Mouse (Mus musculus) midbrain, embryonic 14.5 days (tissue): ENCODE data around the gene Gmpr2. TPM values are rescaled to one million over a fixed set of nuclear protein-coding genes. Genes with fewer than 3 reads are reported as not detected.

ENCODE experiments used
- ATAC-seq: fragments of 200-750 bp; cut with Nextera tagmentation; 2 replicates; pipeline ENCODE4 v1.8.0; 2017; ENCODE audit warnings: moderate number of reproducible peaks, moderate library complexity; ENCODE audit not compliant: low FRiP score, low TSS enrichment
- DNase-seq: peaks from one replicate; pipeline ENCODE4 v3.0.0-alpha.2; 2015
- H3K27ac ChIP-seq: fragments of 300-500 bp; sonication (generic); replicated peaks from 2 replicates; pipeline ENCODE4 v1.5.1; 2014; ENCODE audit warnings: mild to moderate bottlenecking, low read depth, low read length, moderate library complexity
- H3K27me3 ChIP-seq: fragments of 300-500 bp; sonication (generic); 2 replicates; pipeline ENCODE4 v1.6.1; 2014; ENCODE audit warnings: low read length, control low read depth, mixed read lengths; ENCODE audit not compliant: control insufficient read depth, insufficient read depth
- H3K36me3 ChIP-seq: fragments of 300-500 bp; sonication (generic); 2 replicates; pipeline ENCODE4 v1.6.1; 2014; ENCODE audit warnings: low read length, control low read depth; ENCODE audit not compliant: control insufficient read depth, insufficient read depth
- H3K4me1 ChIP-seq: fragments of 300-500 bp; sonication (generic); 2 replicates; pipeline ENCODE4 v1.6.1; 2014; ENCODE audit warnings: mild to moderate bottlenecking, antibody characterized with exemption, low read length, control low read depth; ENCODE audit not compliant: control insufficient read depth, insufficient read depth
- H3K4me2 ChIP-seq: fragments of 300-500 bp; sonication (generic); 2 replicates; pipeline ENCODE4 v1.6.1; 2014; ENCODE audit warnings: mild to moderate bottlenecking, low read length, moderate library complexity
- H3K4me3 ChIP-seq: fragments of 300-500 bp; sonication (generic); replicated peaks from 2 replicates; pipeline ENCODE4 v1.5.1; 2014; ENCODE audit warnings: low read depth, low read length
- H3K9ac ChIP-seq: fragments of 300-500 bp; sonication (generic); replicated peaks from 2 replicates; pipeline ENCODE4 v1.6.1; 2014; ENCODE audit warnings: mild to moderate bottlenecking, low read length, moderate library complexity
- H3K9me3 ChIP-seq: fragments of 300-500 bp; sonication (generic); 2 replicates; pipeline ENCODE4 v1.6.1; 2016; ENCODE audit warnings: low read length, control low read depth, mixed read lengths; ENCODE audit not compliant: control insufficient read depth
- WGBS: fragments of 180-500 bp; shearing (Covaris S2); extraction: QIAGEN DNeasy Blood & Tissue Kit; methylation state at CpG from one replicate; pipeline ENCODE4 v1.1.7; 2014; 5-methylcytosine and 5-hydroxymethylcytosine counted together
- polyA plus RNA-seq: library from polyadenylated mRNA; unstranded; fragments of >200 nt; fragmentation: Nextera tagmentation; extraction: Ambion mirVana; gene quantifications from 2 replicates; pipeline ENCODE4 v1.2.1, GENCODE M21; 2014

Gene Gmpr2
- polyA plus RNA-seq, 1 experiment from 2014 or later = 42.3 TPM

DNA sequence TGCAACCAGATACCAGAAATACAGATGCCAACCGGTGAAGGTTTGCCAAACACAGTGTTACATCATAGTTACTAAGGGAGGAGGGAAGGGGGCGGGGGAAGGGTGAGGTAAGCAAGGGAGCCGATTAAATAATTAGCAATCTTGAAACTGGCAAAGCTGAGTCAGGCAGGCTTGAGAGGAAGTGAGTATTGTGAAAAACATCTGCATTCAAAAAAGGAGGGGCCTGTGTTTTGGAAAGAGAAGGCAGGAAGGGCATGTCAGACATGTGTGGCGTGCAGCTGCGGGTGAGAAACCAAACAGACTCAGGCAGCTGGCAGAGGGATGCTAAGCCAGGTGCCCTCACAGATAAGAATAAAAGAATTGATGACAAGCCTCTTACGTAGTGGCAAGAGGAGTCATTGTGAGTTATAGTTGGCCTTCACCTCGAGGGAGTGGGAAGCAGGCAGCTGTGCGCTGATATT, 52.7 kb downstream of the Gmpr2 start:
- 0 out of 2 replicates have a peak, but pooled peaks cover 3% of the 10 kb centered on the region for H3K36me3 ChIP-seq
- no peak overlapping the region for H3K4me2 ChIP-seq
- ATAC-seq (no peak), DNase-seq (no peak)
- no peaks in the 10 kb centered on the region for H3K27me3 ChIP-seq
- no peak overlapping the region for H3K9ac ChIP-seq
- H3K4me1 ChIP-seq = peaks cover 6% of the 10 kb centered on the region
- no peak overlapping the region for H3K4me3 ChIP-seq
- no peaks in the 10 kb centered on the region for H3K9me3 ChIP-seq
- 77% methylated on average over 8 of the region's 8 CpGs for WGBS
- H3K27ac ChIP-seq = no peak overlapping the region

DNA sequence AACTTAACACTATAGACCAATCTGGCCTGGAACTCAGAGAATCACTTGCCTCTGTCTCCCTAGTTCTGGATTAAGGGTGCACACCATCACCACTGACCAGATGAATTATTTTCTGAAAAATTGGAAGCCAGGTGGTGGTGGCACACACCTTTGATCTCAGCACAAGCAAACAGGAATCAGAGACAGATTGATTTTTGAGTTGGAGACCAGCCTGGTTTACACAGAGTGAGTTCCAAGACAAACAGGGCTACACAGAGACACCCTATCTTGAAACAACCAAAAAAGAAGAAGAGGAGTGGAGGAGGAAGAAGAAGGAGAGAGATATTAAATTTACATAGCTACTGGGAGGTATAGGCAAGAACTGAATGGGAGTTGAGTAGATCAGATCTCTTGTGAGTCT, 54.5 kb downstream of the Gmpr2 start:
- H3K4me3 ChIP-seq = no peak overlapping the region
- H3K27ac ChIP-seq = no peak overlapping the region
- H3K4me1 ChIP-seq = peaks cover 3% of the 10 kb centered on the region
- no peaks in the 10 kb centered on the region for H3K9me3 ChIP-seq
- H3K4me2 ChIP-seq = no peak overlapping the region
- no peak for DNase-seq
- H3K27me3 ChIP-seq = no peaks in the 10 kb centered on the region
- no peak overlapping the region for H3K9ac ChIP-seq
- ATAC-seq = no peak
- no peaks in the 10 kb centered on the region for H3K36me3 ChIP-seq

DNA sequence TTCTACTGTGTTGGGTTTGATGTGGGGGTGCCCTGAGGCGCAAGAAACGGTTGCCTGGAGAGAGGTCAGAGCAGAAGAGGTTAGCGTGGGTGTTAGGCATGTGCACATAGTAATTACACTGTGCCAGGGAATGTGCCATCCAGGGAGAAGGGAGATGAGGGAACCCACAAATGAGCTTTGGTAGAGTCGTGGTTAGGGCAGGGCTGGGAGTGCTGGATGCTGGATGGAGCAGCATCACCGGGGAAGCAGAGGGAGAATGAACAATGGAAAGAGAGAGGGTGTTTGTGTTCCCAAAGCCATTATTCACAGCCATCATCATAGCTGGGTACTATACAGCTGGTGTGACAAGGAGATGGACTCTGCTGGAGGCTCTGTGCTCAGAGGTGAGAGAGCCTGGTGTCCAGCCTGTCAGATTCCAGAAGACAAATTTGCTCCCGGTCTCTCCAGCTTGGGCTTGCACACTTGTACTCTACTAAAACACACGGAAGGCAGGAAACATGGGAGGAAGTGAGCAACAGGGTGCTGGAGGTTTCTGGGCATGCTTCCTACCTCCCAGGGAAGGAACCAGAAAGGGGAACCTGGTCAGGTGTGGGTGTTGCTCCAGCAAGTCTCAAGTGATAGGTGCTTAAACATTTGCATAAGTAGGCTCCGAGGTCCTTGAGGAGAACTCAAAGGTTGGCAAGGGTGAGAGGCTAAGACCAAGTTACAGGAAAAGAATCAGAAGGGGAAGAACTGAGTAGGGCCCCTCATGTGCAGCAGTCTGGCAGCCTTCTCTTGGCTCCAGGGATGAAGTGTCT, 56.3 kb downstream of the Gmpr2 start:
- Histone ChIP-seq H3K9me3 (no peaks in the 10 kb centered on the region), H3K4me3 (no peak overlapping the region), H3K27me3 (no peaks in the 10 kb centered on the region), H3K4me1 (no peaks in the 10 kb centered on the region), H3K36me3 (no peaks in the 10 kb centered on the region), H3K4me2 (no peak overlapping the region), H3K9ac (no peak overlapping the region), H3K27ac (no peak overlapping the region)
- ATAC-seq (no peak), DNase-seq (no peak)
- WGBS = 78% methylated on average over 8 of the region's 8 CpGs

Other genes with a start within 250 kb of the Gmpr2 start
- gene Dhrs4, start 193.2 kb upstream of the Gmpr2 start, polyA plus RNA-seq = 11.5 and 13.3 TPM in 2 replicates
- 34.7 and 34.8 TPM in 2 replicates for gene Carmil3, start 181.3 kb upstream of the Gmpr2 start, polyA plus RNA-seq
- gene Cpne6, start 161.5 kb upstream of the Gmpr2 start, polyA plus RNA-seq = 0.74 and 1.4 TPM in 2 replicates
- 0.24 TPM in 1 of 2 replicates, not detected in the other for gene Nrl, start 147.0 kb upstream of the Gmpr2 start, polyA plus RNA-seq
- gene Pck2, start 131.7 kb upstream of the Gmpr2 start, polyA plus RNA-seq = 15.8 and 16.2 TPM in 2 replicates
- 133 and 134 TPM in 2 replicates for gene Dcaf11, start 111.9 kb upstream of the Gmpr2 start, polyA plus RNA-seq
- gene A730061H03Rik, start 111.5 kb upstream of the Gmpr2 start, polyA plus RNA-seq = 1.7 and 2.1 TPM in 2 replicates
- gene Fitm1, start 96.3 kb upstream of the Gmpr2 start, polyA plus RNA-seq = not detected in 2 replicates
- gene Psme1, start 93.8 kb upstream of the Gmpr2 start, polyA plus RNA-seq = 189 and 217 TPM in 2 replicates
- 17.3 and 32.8 TPM in 2 replicates for gene Emc9, start 86.6 kb upstream of the Gmpr2 start, polyA plus RNA-seq
- 165 and 182 TPM in 2 replicates for gene Psme2, start 80.8 kb upstream of the Gmpr2 start, polyA plus RNA-seq
- gene Rnf31, start 80.2 kb upstream of the Gmpr2 start, polyA plus RNA-seq = 15.6 and 17.1 TPM in 2 replicates
- 7.2 and 11.5 TPM in 2 replicates for gene Irf9, start 68.4 kb upstream of the Gmpr2 start, polyA plus RNA-seq
- gene Rec8, start 53.9 kb upstream of the Gmpr2 start, polyA plus RNA-seq = 2.6 and 8.2 TPM in 2 replicates
- gene Ipo4, start 36.0 kb upstream of the Gmpr2 start, polyA plus RNA-seq = 107 and 111 TPM in 2 replicates
- 2.6 and 4.1 TPM in 2 replicates for gene Gm49378, start 34.0 kb upstream of the Gmpr2 start, polyA plus RNA-seq
- gene Tm9sf1, start 28.1 kb upstream of the Gmpr2 start, polyA plus RNA-seq = 44.7 and 53.8 TPM in 2 replicates
- gene Tssk4, start 21.8 kb upstream of the Gmpr2 start, polyA plus RNA-seq = 0.35 and 0.47 TPM in 2 replicates
- gene Mdp1, start 11.4 kb upstream of the Gmpr2 start, polyA plus RNA-seq = 74.8 and 78.9 TPM in 2 replicates
- gene Nedd8, start 183 bp downstream of the Gmpr2 start, polyA plus RNA-seq = 529 and 660 TPM in 2 replicates
- 23.4 and 26.9 TPM in 2 replicates for gene Tinf2, start 9.9 kb downstream of the Gmpr2 start, polyA plus RNA-seq
- gene Tgm1, start 42.0 kb downstream of the Gmpr2 start, polyA plus RNA-seq = 0.14 and 0.36 TPM in 2 replicates
- 39.4 and 48.5 TPM in 2 replicates for gene Rabggta, start 50.3 kb downstream of the Gmpr2 start, polyA plus RNA-seq
- gene Dhrs1, start 73.7 kb downstream of the Gmpr2 start, polyA plus RNA-seq = 60.1 and 65.1 TPM in 2 replicates
- gene Nop9, start 73.8 kb downstream of the Gmpr2 start, polyA plus RNA-seq = 25.0 and 31.2 TPM in 2 replicates
- gene Cideb, start 86.5 kb downstream of the Gmpr2 start, polyA plus RNA-seq = 0.18 and 0.19 TPM in 2 replicates
- gene Ltb4r2, start 89.5 kb downstream of the Gmpr2 start, polyA plus RNA-seq = 0.32 and 0.69 TPM in 2 replicates
- gene Ltb4r1, start 94.0 kb downstream of the Gmpr2 start, polyA plus RNA-seq = 0.77 TPM in 1 of 2 replicates, not detected in the other
- gene Adcy4, start 112.2 kb downstream of the Gmpr2 start, polyA plus RNA-seq = 2.4 and 3.2 TPM in 2 replicates
- 0.77 and 1.8 TPM in 2 replicates for gene Ripk3, start 116.9 kb downstream of the Gmpr2 start, polyA plus RNA-seq
- gene Nfatc4, start 151.2 kb downstream of the Gmpr2 start, polyA plus RNA-seq = 6.2 and 8.7 TPM in 2 replicates
- 6.5 and 11.2 TPM in 2 replicates for gene Nynrin, start 182.1 kb downstream of the Gmpr2 start, polyA plus RNA-seq
- 0.19 and 0.20 TPM in 2 replicates for gene Cbln3, start 212.5 kb downstream of the Gmpr2 start, polyA plus RNA-seq
- 6.5 and 7.1 TPM in 2 replicates for gene Khnyn, start 213.0 kb downstream of the Gmpr2 start, polyA plus RNA-seq
- 125 and 142 TPM in 2 replicates for gene Sdr39u1, start 228.4 kb downstream of the Gmpr2 start, polyA plus RNA-seq